Mouse (Mus musculus) G1E (cell line): Measurements from ENCODE around the gene B3gnt7.

Experiments
- CTCF ChIP-seq: IDR thresholded peaks from 2 replicates; pipeline ENCODE4 v1.5.1; 2012; ENCODE audit warnings: low read depth, low read length, inconsistent platforms, mixed read lengths
- GATA1 ChIP-seq: IDR thresholded peaks from 2 replicates; pipeline ENCODE4 v1.6.1; 2012; ENCODE audit warnings: borderline replicate concordance, low read length, inconsistent platforms, mixed read lengths
- POLR2AphosphoS5 ChIP-seq: IDR thresholded peaks from 2 replicates; pipeline ENCODE4 v1.6.1; 2012; ENCODE audit warnings: low read depth, low read length, inconsistent platforms; ENCODE audit not compliant: insufficient replicate concordance

DNA sequence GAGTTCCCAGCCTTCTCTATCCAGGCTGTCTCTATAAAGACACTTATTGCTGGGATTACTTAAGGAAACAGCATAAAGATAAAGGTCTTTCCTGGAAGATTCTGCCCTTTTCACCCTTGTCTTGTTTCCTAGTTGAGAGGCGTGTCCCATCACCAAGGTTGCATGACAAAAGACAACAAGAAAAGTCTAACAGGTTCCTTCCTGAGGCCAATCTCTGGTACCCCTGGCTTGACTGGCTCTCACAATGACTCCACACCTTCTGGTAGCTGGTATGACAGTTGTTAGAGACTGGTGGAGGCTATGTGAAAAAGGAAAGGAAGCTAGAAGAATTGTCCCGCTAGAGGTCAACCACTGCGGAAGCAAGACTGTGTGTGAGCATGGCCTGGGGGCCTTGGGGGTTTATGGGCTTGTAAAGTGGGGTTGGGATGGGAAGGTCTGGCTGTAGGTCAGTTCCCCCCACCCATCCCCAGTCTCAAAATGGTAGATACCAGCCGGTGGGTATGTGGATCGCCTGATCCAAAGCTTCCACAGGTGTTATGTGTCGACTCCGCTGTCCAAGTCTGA, 6.7 kb downstream of the B3gnt7 start:
- no peak for TF ChIP-seq CTCF
- no peak for TF ChIP-seq GATA1
- TF ChIP-seq POLR2AphosphoS5 = no peak
